Mouse (Mus musculus): Measurements from ENCODE around the gene Dlk2.

GRCm38 (mm10) chr17:46267511-46267910 lies 29.7 kb upstream of the Dlk2 start:
- TF ChIP-seq CTCF (IDR thresholded peaks at IDR 0.05; ENCODE audit: low read depth, low read length): no peak
- no peak for TF ChIP-seq GATA1 (IDR thresholded peaks at IDR 0.05; ENCODE audit: borderline replicate concordance, low read length)
- TF ChIP-seq TAL1 (conservative IDR thresholded peaks at IDR 0.05; ENCODE audit: low read depth, low read length): no peak
